Mouse (Mus musculus) hindbrain, embryonic 12.5 days (tissue): ENCODE results near the gene Grk6. TPM values are rescaled to one million over a fixed set of nuclear protein-coding genes. Genes with fewer than 3 reads are reported as not detected.

Experiments
- ATAC-seq: fragments of 200-750 bp; cut with Nextera tagmentation; 2 replicates; pipeline ENCODE4 v1.8.0; 2017; ENCODE audit warnings: moderate TSS enrichment; ENCODE audit not compliant: low FRiP score
- H3K27ac ChIP-seq: fragments of 300-500 bp; sonication (generic); 2 replicates; pipeline ENCODE4 v1.5.1; 2016; ENCODE audit warnings: mild to moderate bottlenecking
- H3K27me3 ChIP-seq: fragments of 300-500 bp; sonication (generic); 2 replicates; pipeline ENCODE4 v1.6.1; 2016; ENCODE audit warnings: mild to moderate bottlenecking
- H3K36me3 ChIP-seq: fragments of 300-500 bp; sonication (generic); 2 replicates; pipeline ENCODE4 v1.6.1; 2016; ENCODE audit warnings: mild to moderate bottlenecking
- H3K4me1 ChIP-seq: fragments of 300-500 bp; sonication (generic); 2 replicates; pipeline ENCODE4 v1.6.1; 2016
- H3K4me2 ChIP-seq: fragments of 300-500 bp; sonication (generic); replicated peaks from 2 replicates; pipeline ENCODE4 v1.6.1; 2016; ENCODE audit warnings: mild to moderate bottlenecking
- H3K4me3 ChIP-seq: fragments of 300-500 bp; sonication (generic); 2 replicates; pipeline ENCODE4 v1.5.1; 2016; ENCODE audit warnings: mild to moderate bottlenecking
- H3K9ac ChIP-seq: fragments of 300-500 bp; sonication (generic); 2 replicates; pipeline ENCODE4 v1.6.1; 2016; ENCODE audit warnings: mild to moderate bottlenecking, moderate library complexity
- H3K9me3 ChIP-seq: fragments of 300-500 bp; sonication (generic); replicated peaks from 2 replicates; pipeline ENCODE4 v1.6.1; 2016; ENCODE audit warnings: mild to moderate bottlenecking
- WGBS: fragments of 180-500 bp; shearing (Covaris S2); methylation state at CpG from one replicate; pipeline ENCODE4 v1.1.7; 2016; 5-methylcytosine and 5-hydroxymethylcytosine counted together
- polyA plus RNA-seq: library from polyadenylated mRNA; unstranded; fragments of >200 nt; fragmentation: Nextera tagmentation; extraction: Ambion mirVana; gene quantifications from 2 replicates; pipeline ENCODE4 v1.2.1, GENCODE M21; 2016

Grk6 gene
- polyA plus RNA-seq, 1 experiment from 2014 or later = 54.4 TPM

GRCm38 (mm10) chr13:55483071-55483470 is 38.2 kb downstream of the Grk6 start:
- Histone ChIP-seq H3K4me1 (peaks cover 45% of the 10 kb centered on the region), H3K27me3 (no peaks in the 10 kb centered on the region), H3K27ac (peak overlapping the region; percentile 99), H3K36me3 (peaks cover 51% of the 10 kb centered on the region), H3K4me2 (peak overlapping the region; percentile 96), H3K9me3 (no peaks in the 10 kb centered on the region), H3K4me3 (peak overlapping the region; percentile 98), H3K9ac (peak overlapping the region; percentile 59)
- 30% methylated on average over 9 of the region's 9 CpGs for WGBS
- ATAC-seq = no peak

DNA sequence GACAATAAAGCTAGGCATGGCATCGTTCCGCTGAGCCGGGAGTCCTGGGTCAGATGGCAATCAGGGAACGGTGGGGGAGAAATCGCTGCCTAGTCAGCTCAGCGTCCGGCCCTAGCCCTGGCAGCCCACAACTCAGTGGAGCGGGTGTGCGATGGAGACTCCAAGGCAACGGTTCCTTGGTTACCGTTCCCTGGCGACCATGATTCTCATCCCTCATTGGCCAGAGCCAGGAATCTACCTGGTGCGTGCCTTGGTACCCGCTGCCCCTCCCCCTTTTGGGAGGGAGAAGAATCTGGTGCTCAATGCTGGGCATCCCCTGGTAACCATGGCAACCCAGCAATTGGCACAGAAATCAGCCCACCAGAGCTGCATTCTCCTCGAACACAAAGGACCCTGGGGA is 38.7 kb downstream of the Grk6 start:
- peak overlapping the region; percentile 98 for H3K4me3 ChIP-seq
- peaks cover 49% of the 10 kb centered on the region for H3K4me1 ChIP-seq
- H3K36me3 ChIP-seq = peaks cover 48% of the 10 kb centered on the region
- H3K4me2 ChIP-seq = peak overlapping the region; percentile 96
- H3K27ac ChIP-seq = peak overlapping the region; percentile 99
- peak overlapping the region; percentile 59 for H3K9ac ChIP-seq
- 12% methylated on average over 15 of the region's 15 CpGs for WGBS
- no peaks in the 10 kb centered on the region for H3K27me3 ChIP-seq
- H3K9me3 ChIP-seq = no peaks in the 10 kb centered on the region
- ATAC-seq = peak; percentile 72

GRCm38 (mm10) chr13:55484520-55485088 is 39.7 kb downstream of the Grk6 start:
- Histone ChIP-seq H3K9me3 (no peaks in the 10 kb centered on the region), H3K9ac (peak overlapping the region; percentile 100), H3K27ac (peak overlapping the region; percentile 99), H3K36me3 (peaks cover 38% of the 10 kb centered on the region), H3K4me2 (peak overlapping the region; percentile 96), H3K27me3 (no peaks in the 10 kb centered on the region), H3K4me1 (peaks cover 49% of the 10 kb centered on the region), H3K4me3 (peak overlapping the region; percentile 98)
- 17% methylated on average over 6 of the region's 7 CpGs for WGBS
- ATAC-seq = no peak

DNA sequence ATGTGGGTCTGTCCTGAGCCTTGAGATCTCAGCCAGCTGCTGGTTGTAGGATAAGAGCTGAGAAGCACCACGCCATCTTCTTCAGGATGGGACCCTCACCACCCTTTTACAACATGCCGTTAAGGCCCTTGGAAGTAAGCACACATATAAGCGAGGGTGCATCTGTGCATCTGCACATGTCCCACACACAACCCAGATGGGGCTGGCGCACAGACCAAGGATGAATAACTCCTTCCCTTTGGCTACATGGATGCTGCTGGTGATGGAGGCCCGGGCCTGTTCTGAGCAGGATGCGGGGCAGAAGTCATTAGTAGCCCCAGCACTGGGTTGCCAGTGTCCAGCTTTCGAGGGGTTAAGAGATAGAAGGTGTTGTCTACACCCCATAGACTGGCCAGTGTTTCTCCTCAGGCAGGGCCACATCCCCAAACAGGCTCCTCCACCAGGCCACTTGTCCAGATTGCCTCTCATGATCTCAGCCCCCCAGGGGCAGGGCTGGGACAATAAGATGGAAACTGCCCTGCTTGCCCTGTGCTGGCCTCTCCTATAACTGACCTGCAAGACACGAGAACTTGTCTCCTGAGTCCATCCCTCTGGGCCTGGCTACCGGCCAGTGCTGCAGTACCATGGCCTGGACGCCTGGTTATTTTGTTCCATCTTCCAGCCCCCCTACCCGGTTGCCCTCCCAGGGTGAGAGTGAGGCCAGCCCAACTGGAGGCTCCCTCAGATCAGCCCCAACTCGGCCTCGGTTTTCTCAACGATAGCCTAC is 41.3 kb downstream of the Grk6 start:
- H3K27me3 ChIP-seq = no peaks in the 10 kb centered on the region
- peak overlapping the region; percentile 99 for H3K27ac ChIP-seq
- peak overlapping the region; percentile 100 for H3K9ac ChIP-seq
- peak overlapping the region; percentile 98 for H3K4me3 ChIP-seq
- no peaks in the 10 kb centered on the region for H3K9me3 ChIP-seq
- H3K4me2 ChIP-seq = peak overlapping the region; percentile 96
- no peak for ATAC-seq
- H3K4me1 ChIP-seq = peaks cover 49% of the 10 kb centered on the region
- WGBS = 35% methylated on average over 14 of the region's 14 CpGs
- peaks cover 22% of the 10 kb centered on the region for H3K36me3 ChIP-seq

- no peaks in the 10 kb centered on the region for H3K27me3 ChIP-seq
- peak overlapping the region; percentile 96 for H3K4me2 ChIP-seq
- WGBS = 0% methylated on average over 25 of the region's 29 CpGs
- peak overlapping the region; percentile 99 for H3K27ac ChIP-seq
- H3K9me3 ChIP-seq = no peaks in the 10 kb centered on the region
- H3K9ac ChIP-seq = peak overlapping the region; percentile 100
- peaks cover 49% of the 10 kb centered on the region for H3K4me1 ChIP-seq
- H3K36me3 ChIP-seq = peaks cover 13% of the 10 kb centered on the region
- H3K4me3 ChIP-seq = peak overlapping the region; percentile 98
- ATAC-seq = peak; percentile 35
Measured at GRCm38 (mm10) chr13:55486916-55487577, 42.2 kb downstream of the Grk6 start.

- Histone ChIP-seq H3K4me1 (peaks cover 43% of the 10 kb centered on the region), H3K4me3 (peak within 1 kb of the TSS; percentile 98), H3K9ac (peak within 1 kb of the TSS; percentile 100), H3K27ac (peak within 1 kb of the TSS; percentile 99), H3K27me3 (no peaks in the 10 kb centered on the region; the same call in 1 of the 2 replicates), H3K4me2 (peak within 1 kb of the TSS; percentile 96), H3K36me3 (peaks cover 5% of the 10 kb centered on the region), H3K9me3 (no peaks in the 10 kb centered on the region)
- ATAC-seq = peak; percentile 78
- WGBS = under 1% methylated on average over 41 of the region's 83 CpGs
Measured at GRCm38 (mm10) chr13:55487578-55488498, 43.0 kb downstream of the Grk6 start, which contains the start of gene Dbn1. Gene Dbn1 (minus strand): TSS chr13:55488111.

DNA sequence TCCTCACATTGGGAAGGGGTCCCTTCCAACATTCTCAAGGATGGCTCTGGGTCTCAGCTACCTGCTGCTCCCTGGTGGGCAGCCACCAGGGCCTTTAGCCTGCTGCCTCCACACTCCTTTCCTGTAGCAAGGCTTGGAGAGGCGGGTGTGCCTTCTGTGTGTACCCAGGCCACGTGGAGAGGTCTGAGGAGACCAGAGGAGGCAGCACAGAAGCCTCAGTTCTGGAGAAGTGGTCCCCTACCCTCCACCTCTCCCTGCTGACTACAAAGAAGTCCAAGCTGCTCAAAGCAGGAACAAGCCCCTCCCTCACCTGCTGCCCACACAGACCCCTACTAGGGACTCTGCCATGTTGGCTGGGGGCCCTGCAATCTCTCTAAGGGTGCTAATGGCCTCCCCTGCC is 49.4 kb downstream of the Grk6 start:
- no peaks in the 10 kb centered on the region for H3K9me3 ChIP-seq
- H3K4me3 ChIP-seq = no peak overlapping the region
- H3K36me3 ChIP-seq = peaks cover 9% of the 10 kb centered on the region; the same call in 1 of the 2 replicates
- peaks cover 29% of the 10 kb centered on the region for H3K4me1 ChIP-seq
- no peaks in the 10 kb centered on the region; the same call in 1 of the 2 replicates for H3K27me3 ChIP-seq
- no peak for ATAC-seq
- 39% methylated on average over 2 of the region's 2 CpGs for WGBS
- no peak overlapping the region for H3K9ac ChIP-seq
- H3K27ac ChIP-seq = no peak overlapping the region
- H3K4me2 ChIP-seq = no peak overlapping the region

DNA sequence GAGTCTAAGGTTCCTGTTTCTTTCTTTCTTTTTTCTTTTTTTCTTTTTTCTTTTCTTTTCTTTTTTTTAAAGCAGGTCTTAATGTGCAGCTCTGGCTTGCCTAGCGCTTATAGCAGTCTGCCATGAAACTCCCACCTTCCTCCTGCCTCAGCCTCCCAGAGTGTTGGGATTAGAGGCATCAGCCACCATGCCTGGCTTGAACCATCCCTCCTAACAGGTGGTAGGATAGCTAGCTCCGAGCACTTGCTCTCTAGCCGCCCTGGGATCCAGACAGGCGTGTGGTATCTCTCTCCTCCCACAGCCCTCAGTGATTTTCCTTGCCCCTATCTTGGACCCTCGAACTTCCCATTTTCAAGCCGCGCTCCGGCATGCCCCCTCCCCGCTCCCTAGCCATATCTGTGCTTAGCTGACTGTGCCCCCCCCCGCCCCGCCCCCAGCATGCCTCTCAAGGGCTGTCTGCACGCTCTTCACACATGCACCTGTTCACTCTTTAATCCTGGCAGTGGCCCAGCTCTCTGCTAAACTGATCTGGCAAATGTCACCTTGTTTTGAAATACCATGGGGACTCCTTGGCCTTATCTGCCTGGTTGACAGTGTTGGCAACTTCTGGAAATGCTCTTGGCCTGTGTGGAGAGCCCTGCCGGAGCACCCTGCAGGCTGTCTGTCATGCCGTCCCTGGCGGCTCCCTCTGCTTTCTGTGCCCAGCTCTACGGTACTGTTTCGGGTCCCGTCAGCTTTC is 50.2 kb downstream of the Grk6 start:
- Histone ChIP-seq H3K27me3 (no peaks in the 10 kb centered on the region; the same call in 1 of the 2 replicates), H3K27ac (no peak overlapping the region), H3K4me3 (no peak overlapping the region), H3K4me2 (no peak overlapping the region), H3K36me3 (peaks cover 9% of the 10 kb centered on the region; the same call in 1 of the 2 replicates), H3K9me3 (no peaks in the 10 kb centered on the region), H3K4me1 (peaks cover 29% of the 10 kb centered on the region), H3K9ac (peak overlapping the region; percentile 18; the same call in 1 of the 2 replicates)
- 24% methylated on average over 18 of the region's 18 CpGs for WGBS
- no peak for ATAC-seq

GRCm38 (mm10) chr13:55495702-55496101 is 50.8 kb downstream of the Grk6 start:
- no peak for ATAC-seq
- Histone ChIP-seq H3K36me3 (peaks cover 9% of the 10 kb centered on the region; the same call in 1 of the 2 replicates), H3K27me3 (no peaks in the 10 kb centered on the region; the same call in 1 of the 2 replicates), H3K4me1 (peaks cover 29% of the 10 kb centered on the region), H3K9me3 (no peaks in the 10 kb centered on the region), H3K4me3 (no peak overlapping the region), H3K27ac (no peak overlapping the region), H3K9ac (no peak overlapping the region), H3K4me2 (0 out of 2 replicates have a peak overlapping the region, but pooled peaks have one; percentile 9)
- WGBS = 20% methylated on average over 4 of the region's 4 CpGs

- ATAC-seq = no peak
- Histone ChIP-seq H3K9me3 (no peaks in the 10 kb centered on the region), H3K27ac (no peak overlapping the region), H3K36me3 (peaks cover 9% of the 10 kb centered on the region; the same call in 1 of the 2 replicates), H3K4me1 (peaks cover 29% of the 10 kb centered on the region), H3K4me3 (no peak overlapping the region), H3K4me2 (no peak overlapping the region), H3K27me3 (no peaks in the 10 kb centered on the region; the same call in 1 of the 2 replicates), H3K9ac (no peak overlapping the region)
- WGBS = 89% methylated on average over 6 of the region's 6 CpGs
Measured at GRCm38 (mm10) chr13:55496661-55497060, 51.8 kb downstream of the Grk6 start.

- no peaks in the 10 kb centered on the region for H3K9me3 ChIP-seq
- no peaks in the 10 kb centered on the region for H3K27me3 ChIP-seq
- peaks cover 29% of the 10 kb centered on the region for H3K36me3 ChIP-seq
- no peak overlapping the region for H3K4me2 ChIP-seq
- ATAC-seq = no peak
- H3K27ac ChIP-seq = no peak overlapping the region; the same call in 1 of the 2 replicates
- no peak overlapping the region for H3K4me3 ChIP-seq
- 59% methylated on average over 11 of the region's 11 CpGs for WGBS
- H3K4me1 ChIP-seq = peaks cover 29% of the 10 kb centered on the region
- H3K9ac ChIP-seq = no peak overlapping the region
Measured at GRCm38 (mm10) chr13:55498906-55499305, 54.0 kb downstream of the Grk6 start.
